Mouse (Mus musculus): Measurements from ENCODE around the gene Trim65.

GRCm38 (mm10) chr11:116163002-116163401, 32.1 kb upstream of the Trim65 start:
- TF ChIP-seq CTCF (IDR thresholded peaks at IDR 0.05; ENCODE audit: control insufficient read depth, insufficient read depth, low read length), result no peak
- TF ChIP-seq POLR2A (IDR thresholded peaks at IDR 0.05; ENCODE audit: borderline replicate concordance, control insufficient read depth, low read depth, low read length), result no peak

Data from bone marrow, adult 2 months (tissue).